Mouse (Mus musculus) cerebellum, postnatal 36 days (tissue): ENCODE results near the gene Lmntd1.

Experiments
- DNase-seq, 2 experiments: peaks; one replicate each; pipeline ENCODE4 v3.0.0; 2021 to 2022; ENCODE audit warnings: mixed read lengths in 2 of 2

The Lmntd1 gene

DNA sequence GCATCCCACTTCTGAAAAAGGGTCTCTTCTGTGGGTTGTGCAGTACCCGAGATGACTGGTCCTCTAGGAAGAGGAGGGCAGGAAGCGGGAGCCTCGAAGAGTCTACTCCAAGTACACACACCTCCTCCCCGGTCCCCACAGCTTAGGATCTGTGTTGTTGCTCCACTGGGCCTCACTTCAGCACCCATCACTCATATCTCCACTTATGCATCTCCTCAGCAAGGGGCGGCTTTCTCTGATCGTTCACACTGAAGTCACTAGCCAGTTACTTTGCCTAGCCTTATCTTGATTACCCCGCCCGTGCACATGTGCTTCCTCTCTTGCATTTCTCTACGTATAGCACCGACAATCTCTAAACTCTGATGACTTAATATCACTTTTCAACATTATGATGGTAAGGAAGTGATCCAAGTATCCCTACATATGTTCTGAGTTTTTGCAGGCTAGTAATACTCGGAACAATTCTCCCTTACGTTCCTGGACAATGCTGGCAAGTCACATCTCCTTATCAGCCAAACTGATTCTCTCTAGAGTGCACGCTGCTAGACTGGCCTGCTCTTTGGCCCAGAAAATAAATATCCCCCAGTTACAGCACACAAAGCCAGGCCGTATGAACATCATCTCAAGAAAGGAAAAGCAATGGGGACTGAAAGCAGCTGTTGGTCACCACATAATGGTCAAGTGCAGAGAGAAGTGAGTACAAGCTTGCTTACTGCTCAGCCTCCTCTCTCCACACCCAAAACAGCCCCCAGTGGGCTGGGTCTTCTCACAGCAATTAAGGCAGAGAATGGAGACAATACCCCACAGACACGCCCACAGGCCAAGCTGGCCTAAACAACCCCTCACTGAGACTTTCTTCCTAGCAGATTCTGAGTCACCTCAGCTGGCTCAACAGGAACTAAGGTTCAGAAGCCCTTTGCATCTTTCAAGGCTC is 56.8 kb downstream of the Lmntd1 start:
- no peak for DNase-seq

DNA sequence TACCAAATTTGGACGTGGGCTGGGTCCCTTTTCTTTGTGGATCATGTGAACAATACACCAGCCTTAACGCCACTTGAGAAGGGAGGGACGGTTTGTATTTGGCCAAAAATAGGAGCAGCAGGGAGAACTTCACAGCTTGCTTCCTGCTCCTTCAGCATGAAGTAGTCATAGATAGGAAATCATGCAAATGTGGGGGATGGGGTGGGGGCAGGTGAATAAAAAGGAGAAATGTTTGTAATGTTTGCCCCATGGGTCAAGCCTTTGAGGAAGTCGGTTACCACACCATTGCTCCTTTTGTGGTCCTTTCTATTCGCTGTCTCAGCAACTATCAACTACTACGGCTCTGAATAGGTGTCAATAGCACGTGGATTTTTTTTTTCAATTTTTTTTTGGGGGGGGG is 60.9 kb downstream of the Lmntd1 start:
- no peak for DNase-seq

DNA sequence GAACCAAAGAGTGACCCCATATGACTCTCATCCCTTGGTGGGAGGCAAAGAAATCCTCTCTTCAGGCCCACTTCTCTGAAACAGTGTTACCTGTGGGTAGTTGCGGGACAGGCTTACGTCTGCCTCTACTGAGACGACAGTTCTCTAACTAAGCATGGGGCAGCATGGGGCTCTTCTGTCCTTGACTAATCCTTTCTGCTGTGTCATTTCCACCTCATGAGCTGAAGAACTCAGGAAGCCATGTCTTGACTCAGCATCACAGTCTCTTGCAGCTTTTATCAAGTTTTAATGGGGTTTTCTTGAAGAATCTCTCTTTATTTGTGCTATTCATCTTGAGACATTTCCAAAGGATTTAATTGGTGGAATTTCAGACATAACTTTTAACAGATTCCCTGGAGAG is 61.3 kb downstream of the Lmntd1 start:
- no peak for DNase-seq

DNA sequence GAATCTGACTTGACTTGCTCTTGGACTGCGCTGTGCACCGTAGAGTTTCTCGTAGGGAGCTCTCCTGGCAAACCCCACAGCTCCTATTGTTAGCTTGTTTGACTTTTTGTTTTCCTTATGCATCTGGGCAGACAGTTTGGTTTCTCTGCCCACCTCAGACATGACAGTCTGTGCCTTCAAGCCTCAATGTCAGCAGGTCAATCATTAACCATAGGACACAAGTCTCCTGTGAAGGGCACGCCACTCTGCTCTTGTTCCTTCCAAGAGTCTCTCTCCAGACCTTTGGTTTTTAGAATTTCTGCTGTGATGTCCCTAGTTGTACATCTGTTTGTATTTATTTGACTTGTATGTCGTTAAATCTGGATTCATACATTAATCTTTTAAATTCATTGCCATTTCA is 63.1 kb downstream of the Lmntd1 start:
- DNase-seq: no peak

DNA sequence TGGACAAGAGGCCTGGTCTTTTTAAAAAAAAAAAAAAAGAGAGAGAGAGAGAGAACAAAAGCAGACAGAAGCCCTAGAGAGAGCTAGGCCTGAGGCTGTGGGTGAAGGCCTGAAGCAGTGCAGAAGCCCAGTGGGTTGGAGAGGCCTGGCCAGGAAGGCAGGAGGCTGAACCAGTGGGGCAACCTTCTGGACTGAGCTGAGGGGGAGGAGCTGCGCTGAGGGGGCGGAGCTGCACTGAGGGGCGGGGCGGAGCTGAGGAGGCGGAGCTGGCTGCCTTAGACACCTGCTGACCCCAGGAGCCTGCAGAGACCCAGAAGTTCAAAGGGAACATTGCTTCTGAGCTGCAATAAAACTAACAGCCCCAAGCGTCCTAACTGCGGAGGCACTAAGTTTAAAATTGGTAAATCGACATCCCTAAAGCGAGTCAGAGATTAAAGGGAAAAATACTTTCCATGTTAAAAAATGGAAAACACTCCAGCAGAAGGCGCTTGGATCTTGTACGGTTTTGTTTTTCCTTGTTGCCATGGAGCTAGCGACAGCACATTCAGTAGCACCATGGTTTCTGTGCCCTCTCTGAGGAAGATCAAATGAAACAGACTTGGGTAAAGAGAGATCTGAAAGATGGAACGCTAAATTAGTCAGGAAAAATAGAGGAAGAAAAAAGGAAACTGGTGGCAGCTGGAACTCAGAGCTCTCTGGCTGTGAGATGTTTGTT is 68.0 kb downstream of the Lmntd1 start:
- DNase-seq: no peak

DNA sequence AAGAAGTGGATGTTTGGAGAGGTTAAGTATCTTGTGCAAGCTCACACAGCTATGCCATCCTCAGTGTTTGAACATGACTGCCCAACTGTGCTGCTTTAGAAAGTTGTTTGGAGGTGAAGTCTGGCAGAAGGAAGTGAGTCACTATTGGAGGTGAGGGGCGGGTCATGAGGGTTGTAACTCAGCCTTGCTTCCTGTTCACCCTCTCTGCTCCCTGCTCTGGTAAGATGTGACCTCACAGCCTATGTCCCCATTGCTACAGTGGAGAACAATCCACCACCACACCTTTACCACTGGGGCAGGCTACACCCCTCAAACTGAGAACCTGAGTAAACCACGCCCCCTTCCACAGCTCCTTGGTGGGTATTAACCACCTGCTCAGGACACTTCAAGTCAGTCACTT is 69.3 kb downstream of the Lmntd1 start:
- no peak for DNase-seq

DNA sequence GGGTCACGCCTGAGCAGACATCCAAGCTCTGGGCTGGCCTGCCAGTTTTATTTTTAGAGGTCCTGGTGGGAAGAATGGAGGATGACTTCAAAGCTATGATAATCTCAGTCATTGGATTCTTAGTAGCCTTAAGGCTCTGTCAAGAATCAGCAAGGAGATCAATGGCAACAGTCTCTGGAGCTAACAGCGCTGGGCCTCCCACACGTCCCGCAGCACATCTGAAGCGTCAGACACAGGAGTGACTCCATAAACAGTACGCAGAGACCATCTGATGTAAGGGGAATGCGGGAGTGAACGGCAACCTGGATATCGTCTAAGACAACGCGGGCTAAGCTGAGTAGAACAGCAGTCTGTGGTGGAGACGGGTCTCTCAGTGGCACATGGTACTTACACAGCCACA is 69.8 kb downstream of the Lmntd1 start:
- DNase-seq: no peak

DNA sequence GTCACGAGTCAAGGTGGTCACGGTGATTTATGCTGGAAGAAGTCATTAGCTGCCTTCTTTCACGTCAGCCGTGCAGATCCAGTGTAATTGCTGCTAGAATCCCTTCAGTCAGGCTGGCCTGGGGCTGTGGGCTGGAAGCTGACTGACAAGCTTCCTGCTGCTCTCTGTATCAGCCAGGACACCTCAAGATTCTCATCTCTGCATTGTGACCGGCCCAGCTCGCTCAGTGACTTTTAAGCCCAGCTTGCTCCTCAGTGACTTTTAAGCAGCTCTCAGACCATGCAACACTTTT is 74.6 kb downstream of the Lmntd1 start:
- no peak for DNase-seq

DNA sequence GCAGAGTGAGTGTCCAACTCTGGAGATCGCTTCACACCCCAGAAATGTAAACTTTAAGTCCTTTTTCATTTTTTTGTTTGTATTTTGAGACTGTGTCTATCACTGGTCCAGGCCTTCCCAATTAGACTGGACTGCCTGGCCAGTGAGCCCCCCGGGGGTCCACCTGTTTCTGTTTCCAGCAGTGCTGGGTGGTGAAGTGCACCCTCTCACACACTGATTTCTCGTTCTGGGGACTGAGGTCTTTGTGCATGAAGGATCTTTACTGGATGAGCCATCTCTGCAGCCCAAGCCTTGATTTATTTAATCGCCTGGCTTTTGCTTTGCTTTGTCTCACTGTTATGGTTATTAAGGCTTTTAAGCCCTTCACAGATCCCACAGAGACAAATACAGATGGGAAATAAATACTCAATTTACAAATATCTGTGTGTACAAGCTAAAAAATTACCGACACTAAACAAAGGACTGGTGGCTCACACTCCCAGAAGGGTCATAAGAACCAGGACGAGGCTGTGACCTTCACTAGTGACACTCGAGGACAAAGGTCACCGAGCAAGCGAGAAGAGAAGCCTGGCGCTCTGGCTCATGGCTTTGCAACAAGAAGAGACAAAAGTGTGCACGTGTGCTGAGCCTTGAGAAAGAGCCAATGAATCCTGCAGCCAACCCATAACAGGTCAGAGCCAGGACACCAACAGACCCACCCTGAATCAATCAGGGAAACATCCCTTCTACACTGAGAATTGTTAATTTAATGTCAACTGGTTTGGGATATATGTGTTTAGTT is 75.1 kb downstream of the Lmntd1 start:
- DNase-seq: no peak

DNA sequence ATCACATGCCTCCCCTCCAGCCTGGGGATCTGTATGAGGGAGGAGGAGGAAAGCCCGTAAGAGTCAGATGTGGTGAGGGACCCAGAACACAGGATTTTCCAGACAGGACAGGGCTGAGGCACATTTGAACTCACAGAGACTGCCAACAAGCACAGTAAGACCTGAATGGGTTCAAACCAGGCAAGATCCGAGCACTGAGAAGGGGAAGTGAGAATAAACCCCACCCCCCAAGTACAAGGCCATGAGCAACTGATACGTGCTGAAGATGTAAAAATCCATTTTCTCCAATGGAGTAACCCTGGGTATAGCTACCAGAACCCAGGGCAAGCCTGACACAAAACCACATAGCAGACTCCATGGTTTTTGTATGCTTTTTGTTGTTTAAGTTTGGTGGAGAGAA is 83.7 kb downstream of the Lmntd1 start:
- no peak for DNase-seq

DNA sequence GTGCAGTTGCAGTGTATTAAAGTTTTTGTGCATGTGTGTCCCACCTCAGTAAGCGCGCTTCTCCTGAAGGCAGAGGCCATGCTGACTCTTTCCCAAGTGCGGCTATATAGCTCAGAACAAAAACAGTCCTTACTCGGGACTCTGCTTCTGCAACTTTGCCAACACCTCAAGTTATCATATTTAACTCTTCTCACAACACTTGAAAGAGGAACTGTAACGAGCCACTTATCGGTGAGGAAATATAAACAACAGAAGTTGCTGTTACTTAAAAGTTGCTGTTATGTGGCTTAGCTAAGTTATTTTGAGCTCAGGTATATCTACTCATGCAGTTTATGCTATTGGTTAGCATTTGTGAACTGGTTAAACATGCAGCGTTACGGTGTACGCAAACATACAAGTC is 90.8 kb downstream of the Lmntd1 start:
- no peak for DNase-seq

DNA sequence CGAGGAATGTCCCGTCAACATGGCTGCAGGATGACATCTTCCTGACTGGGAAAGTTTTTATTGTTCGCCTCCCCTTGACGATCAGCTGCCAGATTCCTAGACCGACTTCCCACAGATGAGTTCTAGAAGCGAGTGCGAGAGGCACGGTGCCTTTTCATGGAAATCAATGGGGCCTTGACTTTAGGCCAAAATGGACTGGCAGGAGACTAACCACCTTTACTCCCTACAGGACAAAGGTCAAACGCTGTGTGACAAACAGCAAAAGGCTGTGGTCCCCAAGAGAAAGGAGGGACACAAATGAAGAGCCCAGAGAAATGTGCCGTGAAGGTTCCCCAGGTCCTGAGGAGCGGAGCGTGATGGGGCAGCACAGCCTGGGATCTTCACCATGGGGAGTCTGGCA is 91.5 kb downstream of the Lmntd1 start:
- DNase-seq: no peak

DNA sequence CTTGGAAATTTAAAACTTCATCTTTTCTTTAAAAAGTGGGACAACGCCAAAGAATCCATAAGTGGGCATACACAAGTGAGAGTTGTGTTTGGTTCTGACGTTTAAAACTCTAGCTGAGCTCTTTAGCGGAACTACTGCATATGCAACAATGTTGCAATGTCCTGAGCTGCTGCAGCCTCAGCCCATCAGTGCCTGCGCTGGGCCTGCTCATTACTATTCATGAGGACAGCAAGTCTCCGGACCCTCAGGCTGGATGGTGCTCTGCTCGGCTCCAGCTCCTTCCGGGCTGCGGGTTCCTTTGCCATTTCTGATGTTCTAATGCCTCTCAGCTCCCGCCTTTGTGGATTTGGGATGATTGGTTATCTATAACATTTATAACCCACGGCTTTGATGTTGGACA is 97.1 kb downstream of the Lmntd1 start:
- DNase-seq: no peak

DNA sequence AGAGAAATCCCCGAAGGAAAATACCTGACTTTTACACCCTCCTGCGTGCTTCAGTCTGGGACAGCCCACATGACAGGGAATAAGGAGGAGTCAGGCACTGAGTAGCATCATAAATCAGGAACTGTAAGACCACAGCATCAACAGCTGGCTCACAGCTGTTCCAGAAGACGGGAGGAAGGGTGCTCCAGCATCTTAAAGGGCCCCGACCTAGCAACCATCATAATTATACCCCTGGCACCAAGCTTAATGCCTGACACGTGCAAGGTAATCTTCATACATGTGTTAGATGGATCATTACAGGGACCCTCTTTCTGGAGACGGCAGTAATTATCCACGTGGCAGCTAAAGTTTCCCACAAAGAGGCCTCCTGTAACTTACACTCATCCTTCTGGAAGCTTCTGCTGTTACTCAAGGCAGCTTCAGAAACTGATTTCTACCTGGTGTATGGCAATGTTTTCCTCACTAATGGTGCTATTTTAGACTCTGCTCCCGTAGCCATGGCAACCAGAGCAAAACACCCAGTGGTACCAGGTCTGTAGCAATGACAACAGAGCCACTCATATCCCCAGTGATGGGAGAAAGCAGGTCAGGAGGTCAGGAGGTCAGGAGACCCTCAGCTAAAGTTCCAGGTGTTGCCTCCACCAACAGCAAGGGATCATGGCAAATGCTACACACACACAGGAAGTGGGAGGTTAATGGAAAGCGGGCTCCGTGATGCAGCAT is 98.1 kb downstream of the Lmntd1 start:
- DNase-seq: no peak

DNA sequence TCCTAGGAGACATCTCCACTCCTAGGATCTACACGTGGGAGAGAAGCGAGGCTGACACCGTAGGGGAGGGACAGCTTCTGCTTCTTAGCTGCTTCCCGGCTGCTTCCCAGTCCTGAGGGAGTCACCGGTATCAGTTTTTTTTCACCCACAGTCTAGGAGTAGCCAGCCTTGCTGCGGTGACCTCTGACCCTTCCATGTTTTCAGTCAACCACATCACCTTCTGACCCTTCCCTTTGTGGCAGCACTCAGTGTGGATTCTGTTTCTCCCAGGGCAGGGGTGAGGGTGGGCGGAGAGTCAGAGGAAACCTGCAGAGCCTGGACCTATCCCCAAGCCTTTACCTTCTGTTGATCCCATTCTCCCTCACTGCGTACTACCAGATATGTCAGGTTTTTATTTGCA is 102.9 kb downstream of the Lmntd1 start:
- DNase-seq: no peak

DNA sequence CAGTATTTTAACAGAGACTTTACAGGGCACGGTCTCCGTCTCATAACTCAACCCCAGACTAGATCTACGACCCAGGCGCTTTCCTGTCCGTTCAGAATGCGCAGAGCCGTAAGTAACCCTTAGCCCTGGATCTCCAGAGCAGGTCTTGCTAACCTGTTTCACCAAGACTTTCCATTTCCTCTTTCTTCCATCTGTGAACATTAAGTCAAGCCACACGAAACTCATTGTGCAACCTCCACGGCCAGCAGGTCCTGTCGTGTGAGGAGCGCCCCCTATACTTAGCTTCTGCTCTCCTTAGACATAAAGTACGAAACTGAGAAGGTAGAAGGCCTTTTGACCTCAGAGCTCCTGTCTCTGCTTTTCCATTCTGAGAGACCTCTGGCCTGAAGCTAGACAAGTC is 105.3 kb downstream of the Lmntd1 start:
- no peak for DNase-seq

DNA sequence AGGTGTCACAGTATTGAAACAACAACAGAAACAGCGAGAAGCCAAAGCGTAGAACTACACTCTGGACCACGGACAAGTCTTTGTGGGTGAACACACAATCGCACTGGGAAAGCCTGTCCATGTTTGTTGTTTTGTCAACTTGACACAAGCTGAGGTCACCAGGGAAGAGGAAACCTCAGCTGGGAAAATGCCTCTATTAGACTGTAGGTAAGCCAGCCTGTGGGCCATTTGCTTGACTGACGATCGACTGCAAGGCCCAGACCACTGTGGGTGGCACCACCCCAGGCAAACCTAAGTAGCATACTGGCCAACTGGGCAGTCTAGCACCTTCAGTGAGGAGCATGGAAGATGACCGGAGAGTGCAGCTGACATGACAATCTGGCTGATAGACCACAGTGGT is 112.4 kb downstream of the Lmntd1 start:
- no peak for DNase-seq

DNA sequence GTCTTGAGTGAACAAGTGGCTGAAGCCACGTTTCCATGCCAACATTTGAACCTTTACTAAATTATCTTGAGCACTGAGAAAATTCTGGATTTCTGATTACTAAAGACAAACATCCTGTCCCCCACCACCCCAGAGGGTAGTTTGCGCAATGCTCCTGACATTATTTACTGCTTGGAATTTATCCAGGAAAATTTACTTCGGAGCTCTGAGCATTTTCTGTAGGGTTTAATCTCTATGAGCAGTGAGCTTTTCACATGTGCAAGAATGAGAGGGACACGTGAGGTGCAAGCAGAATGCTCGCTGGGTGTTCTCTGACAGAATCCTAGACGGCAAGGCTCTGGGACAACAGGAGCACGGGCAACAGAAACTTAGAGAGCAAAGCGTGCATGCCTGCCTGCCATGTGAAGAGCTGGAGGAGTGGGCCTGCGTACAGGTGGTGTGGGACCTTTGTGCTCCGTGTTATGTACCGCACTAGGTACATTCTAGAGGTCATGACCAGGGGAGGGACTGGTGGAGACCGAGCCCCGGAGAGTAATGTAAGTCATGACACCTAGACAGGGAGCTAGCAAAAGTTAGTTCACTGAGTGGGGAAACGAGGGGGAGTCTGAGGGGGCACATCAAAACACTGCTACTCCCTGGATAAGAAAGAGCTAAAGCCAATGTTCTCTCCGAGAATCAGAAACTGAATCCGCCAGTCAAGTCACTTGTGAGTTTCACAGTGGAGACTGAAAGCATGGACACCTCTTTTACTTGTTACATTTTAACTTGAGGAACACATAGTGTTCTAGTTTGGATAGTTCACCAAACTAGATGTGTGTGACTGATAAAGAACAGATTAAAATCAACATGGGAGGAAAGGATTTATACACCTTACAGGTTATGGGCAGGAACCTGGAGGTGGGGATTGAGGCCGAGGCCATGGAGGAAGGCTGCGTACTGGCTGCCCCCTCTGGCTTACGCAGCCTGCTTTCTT is 114.3 kb downstream of the Lmntd1 start:
- no peak for DNase-seq

DNA sequence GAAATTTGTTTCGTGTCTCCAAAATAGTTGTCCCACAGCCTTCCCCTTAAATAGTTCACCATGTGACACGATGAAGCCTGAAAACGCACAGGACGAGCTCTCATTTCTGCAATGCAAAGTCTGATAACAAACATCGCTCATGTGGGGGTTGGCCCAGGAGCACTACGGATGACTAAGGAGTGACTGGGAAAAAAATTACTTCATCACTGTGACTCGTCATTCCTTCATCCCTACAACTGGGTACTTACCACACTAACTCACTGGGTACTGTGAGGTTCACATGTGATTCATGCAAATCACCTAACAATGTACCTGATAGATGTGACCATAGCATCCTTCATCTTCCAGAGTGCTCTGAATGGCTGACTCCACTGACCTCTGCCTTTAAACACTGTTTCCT is 118.4 kb downstream of the Lmntd1 start:
- DNase-seq: no peak

DNA sequence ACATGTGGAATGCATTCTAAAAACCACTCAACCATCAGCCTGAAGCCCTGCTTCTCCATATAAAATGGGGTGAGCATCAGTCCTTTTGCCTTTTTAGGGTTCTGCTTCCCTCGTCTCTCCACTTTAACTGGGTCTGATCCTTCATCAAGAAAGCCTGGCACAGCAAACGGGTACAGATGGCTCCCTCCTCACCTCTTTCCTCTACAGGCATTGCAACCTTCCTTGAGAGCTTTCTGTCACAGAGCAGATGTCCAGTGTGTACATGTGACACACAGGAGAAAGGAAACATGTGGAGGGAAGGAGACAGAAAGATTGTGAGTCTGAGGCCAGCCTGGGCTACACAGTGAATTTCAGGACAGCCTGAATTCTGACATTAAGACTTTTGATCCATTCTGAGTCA is 125.9 kb downstream of the Lmntd1 start:
- peak; percentile 16 for DNase-seq

DNA sequence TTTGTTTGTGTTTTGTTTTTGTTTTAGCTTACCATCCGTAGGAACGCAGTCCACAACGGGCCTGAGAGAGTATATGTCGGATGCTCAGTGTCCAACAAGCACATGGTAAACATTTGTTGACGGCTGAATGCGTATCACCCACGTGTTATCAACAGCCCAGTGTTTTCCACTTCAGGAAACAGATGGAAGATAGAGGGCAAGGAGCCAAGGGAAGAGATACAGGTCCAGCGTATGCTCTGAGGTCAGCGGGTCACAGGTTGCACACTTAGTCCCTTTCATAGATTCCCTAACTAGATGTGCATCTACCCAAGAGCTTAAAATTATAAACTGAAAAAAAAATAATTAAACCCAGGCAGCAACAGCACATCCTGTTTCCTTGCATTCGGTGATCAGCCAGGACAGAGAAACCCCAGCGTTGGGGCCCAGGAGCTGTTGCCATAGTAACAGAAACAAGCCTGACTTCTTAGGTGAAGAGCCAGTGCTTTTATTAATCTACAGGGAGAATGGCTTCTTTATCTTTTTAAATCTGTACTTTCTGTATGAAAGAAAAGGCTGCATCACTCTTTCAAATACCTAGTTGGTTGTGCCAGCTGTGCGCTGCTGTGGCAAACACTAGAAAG is 128.0 kb downstream of the Lmntd1 start:
- DNase-seq: no peak

DNA sequence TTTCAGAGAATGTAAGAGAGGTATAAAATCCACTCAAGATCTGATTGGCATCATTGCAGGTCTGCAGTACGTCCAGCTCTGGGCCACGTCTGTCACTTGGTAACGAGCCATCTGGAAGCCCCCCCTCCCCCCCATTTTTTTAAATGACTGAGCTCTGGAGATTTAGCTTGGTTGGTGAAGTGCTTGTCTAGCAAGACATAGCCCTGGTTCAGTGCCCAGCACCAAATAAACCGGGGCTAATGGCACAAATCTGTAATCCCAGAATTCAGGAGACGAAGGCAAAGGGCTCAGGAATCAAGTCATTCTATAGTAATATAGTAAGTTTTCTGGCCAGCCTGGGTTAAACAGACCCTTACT is 130.8 kb downstream of the Lmntd1 start:
- DNase-seq: no peak
